Mouse (Mus musculus) liver, embryonic 11.5 days (tissue): ENCODE measurements around the gene Abcg1. TPM values are rescaled to one million over a fixed set of nuclear protein-coding genes. Genes with fewer than 3 reads are reported as not detected.

Experiments
- ATAC-seq: fragments of 200-750 bp; cut with Nextera tagmentation; replicated peaks from 2 replicates; pipeline ENCODE4 v1.8.0; 2017; ENCODE audit warnings: moderate number of reproducible peaks, mild to moderate bottlenecking, moderate TSS enrichment, moderate library complexity; ENCODE audit not compliant: low FRiP score
- DNase-seq: peaks from one replicate; pipeline ENCODE4 v3.0.0-alpha.2; 2017; ENCODE audit warnings: low spot score
- H3K27ac ChIP-seq: fragments of 300-500 bp; sonication (generic); 2 replicates; pipeline ENCODE4 v1.5.1; 2014; ENCODE audit warnings: mild to moderate bottlenecking, low read depth, low read length, control low read depth
- H3K27me3 ChIP-seq: fragments of 300-500 bp; sonication (generic); replicated peaks from 2 replicates; pipeline ENCODE4 v1.6.1; 2014; ENCODE audit warnings: low read length, mixed read lengths; ENCODE audit not compliant: control insufficient read depth, insufficient read depth
- H3K36me3 ChIP-seq: fragments of 300-500 bp; sonication (generic); 2 replicates; pipeline ENCODE4 v1.6.1; 2014; ENCODE audit warnings: mild to moderate bottlenecking, low read length, moderate library complexity, mixed read lengths; ENCODE audit not compliant: control insufficient read depth, insufficient read depth
- H3K4me1 ChIP-seq: fragments of 300-500 bp; sonication (generic); replicated peaks from 2 replicates; pipeline ENCODE4 v1.6.1; 2014; ENCODE audit warnings: low read length, mixed read lengths; ENCODE audit not compliant: control insufficient read depth, insufficient read depth
- H3K4me2 ChIP-seq: fragments of 300-500 bp; sonication (generic); 2 replicates; pipeline ENCODE4 v1.6.1; 2014; ENCODE audit warnings: mild to moderate bottlenecking, control low read depth, moderate library complexity
- H3K4me3 ChIP-seq: fragments of 300-500 bp; sonication (generic); 2 replicates; pipeline ENCODE4 v1.5.1; 2014; ENCODE audit warnings: low read depth, low read length, control low read depth
- H3K9ac ChIP-seq: fragments of 300-500 bp; sonication (generic); 2 replicates; pipeline ENCODE4 v1.6.1; 2014; ENCODE audit warnings: low read depth, low read length, control low read depth
- H3K9me3 ChIP-seq: fragments of 300-500 bp; sonication (generic); 2 replicates; pipeline ENCODE4 v1.6.1; 2016; ENCODE audit warnings: low read length, inconsistent platforms, mixed read lengths; ENCODE audit not compliant: control insufficient read depth
- WGBS: fragments of 180-500 bp; shearing (Covaris S2); extraction: QIAGEN DNeasy Blood & Tissue Kit; methylation state at CpG from one replicate; pipeline ENCODE4 v1.1.7; 2014; 5-methylcytosine and 5-hydroxymethylcytosine counted together
- polyA plus RNA-seq: library from polyadenylated mRNA; unstranded; fragments of >200 nt; fragmentation: Nextera tagmentation; extraction: Ambion mirVana; gene quantifications from 2 replicates; pipeline ENCODE4 v1.2.1, GENCODE M21; 2014

Gene Abcg1
- polyA plus RNA-seq, 1 experiment from 2014 or later: 6.5 TPM

GRCm38 (mm10) chr17:31153785-31154184 lies 96.3 kb downstream of the Abcg1 start:
- DNase-seq (no peak), ATAC-seq (no peak)
- no peak overlapping the region for H3K9ac ChIP-seq
- no peak overlapping the region for H3K4me3 ChIP-seq
- no peaks in the 10 kb centered on the region for H3K27me3 ChIP-seq
- no peaks in the 10 kb centered on the region; the same call in none of the 2 replicates for H3K4me1 ChIP-seq
- H3K36me3 ChIP-seq: no peaks in the 10 kb centered on the region
- H3K27ac ChIP-seq: no peak overlapping the region
- no peaks in the 10 kb centered on the region for H3K9me3 ChIP-seq
- no peak overlapping the region for H3K4me2 ChIP-seq
- 44% methylated on average over 8 of the region's 8 CpGs for WGBS

GRCm38 (mm10) chr17:31157921-31158320 lies 100.4 kb downstream of the Abcg1 start:
- no peak overlapping the region for H3K9ac ChIP-seq
- no peak overlapping the region for H3K4me2 ChIP-seq
- whole genome bisulfite sequencing: 77% methylated on average over 6 of the region's 6 CpGs
- H3K9me3 ChIP-seq: no peaks in the 10 kb centered on the region
- no peaks in the 10 kb centered on the region for H3K27me3 ChIP-seq
- no peak overlapping the region for H3K4me3 ChIP-seq
- ATAC-seq (no peak), DNase-seq (no peak)
- no peaks in the 10 kb centered on the region for H3K36me3 ChIP-seq
- no peak overlapping the region for H3K27ac ChIP-seq
- H3K4me1 ChIP-seq: no peaks in the 10 kb centered on the region; the same call in none of the 2 replicates

GRCm38 (mm10) chr17:31160291-31160690 lies 102.8 kb downstream of the Abcg1 start:
- H3K4me3 ChIP-seq: no peak overlapping the region
- H3K4me2 ChIP-seq: no peak overlapping the region
- no peak overlapping the region for H3K27ac ChIP-seq
- no peaks in the 10 kb centered on the region for H3K27me3 ChIP-seq
- H3K36me3 ChIP-seq: no peaks in the 10 kb centered on the region
- no peak for DNase-seq
- H3K9ac ChIP-seq: no peak overlapping the region
- no peaks in the 10 kb centered on the region for H3K4me1 ChIP-seq
- no peak for ATAC-seq
- H3K9me3 ChIP-seq: no peaks in the 10 kb centered on the region
- 79% methylated on average over 4 of the region's 4 CpGs for WGBS

- H3K27ac ChIP-seq: no peak overlapping the region
- no peaks in the 10 kb centered on the region for H3K27me3 ChIP-seq
- H3K9me3 ChIP-seq: no peaks in the 10 kb centered on the region
- no peak for DNase-seq
- H3K9ac ChIP-seq: no peak overlapping the region
- 81% methylated on average over 12 of the region's 12 CpGs for WGBS
- H3K4me2 ChIP-seq: no peak overlapping the region
- ATAC-seq: no peak
- H3K4me1 ChIP-seq: no peaks in the 10 kb centered on the region
- no peaks in the 10 kb centered on the region for H3K36me3 ChIP-seq
- H3K4me3 ChIP-seq: no peak overlapping the region
Measured at GRCm38 (mm10) chr17:31162607-31163006, 105.1 kb downstream of the Abcg1 start.

- no peak for DNase-seq
- ATAC-seq: no peak
- 73% methylated on average over 2 of the region's 2 CpGs for WGBS
Measured at GRCm38 (mm10) chr17:31163821-31164220, 106.3 kb downstream of the Abcg1 start.

GRCm38 (mm10) chr17:31165127-31165526 lies 107.7 kb downstream of the Abcg1 start, which contains the start of gene Tff1:
Gene Tff1 (minus strand): TSS chr17:31165277.
- H3K4me1 ChIP-seq: no peaks in the 10 kb centered on the region
- ATAC-seq (no peak), DNase-seq (no peak)
- no peak within 1 kb of the TSS for H3K4me3 ChIP-seq
- H3K4me2 ChIP-seq: no peak within 1 kb of the TSS
- no peaks in the 10 kb centered on the region for H3K27me3 ChIP-seq
- H3K9me3 ChIP-seq: no peaks in the 10 kb centered on the region
- H3K9ac ChIP-seq: no peak within 1 kb of the TSS
- H3K27ac ChIP-seq: no peak within 1 kb of the TSS
- H3K36me3 ChIP-seq: no peaks in the 10 kb centered on the region
- 76% methylated on average over 6 of the region's 6 CpGs for WGBS

More at GRCm38 (mm10) chr17:31163821-31164220, 106.3 kb downstream of the Abcg1 start:
- H3K4me2 ChIP-seq: no peak overlapping the region
- no peak overlapping the region for H3K4me3 ChIP-seq
- H3K9ac ChIP-seq: no peak overlapping the region
- no peaks in the 10 kb centered on the region for H3K36me3 ChIP-seq
- H3K4me1 ChIP-seq: no peaks in the 10 kb centered on the region
- no peaks in the 10 kb centered on the region for H3K9me3 ChIP-seq
- H3K27ac ChIP-seq: no peak overlapping the region
- no peaks in the 10 kb centered on the region for H3K27me3 ChIP-seq

Other genes with a start within 250 kb of the Abcg1 start
- gene Glp1r, start 155.9 kb upstream of the Abcg1 start, polyA plus RNA-seq: 0.08 and 0.13 TPM in 2 replicates
- not detected in 2 replicates for gene Umodl1, start 103.0 kb upstream of the Abcg1 start, polyA plus RNA-seq
- gene Tff3, start 72.0 kb downstream of the Abcg1 start, polyA plus RNA-seq: 2.1 and 2.5 TPM in 2 replicates
- gene Tff2, start 86.6 kb downstream of the Abcg1 start, polyA plus RNA-seq: not detected in 2 replicates
- gene Tff1, start 107.6 kb downstream of the Abcg1 start, polyA plus RNA-seq: not detected in 2 replicates
- gene Tmprss3, start 141.3 kb downstream of the Abcg1 start, polyA plus RNA-seq: 0.12 and 0.45 TPM in 2 replicates
- gene Ubash3a, start 150.2 kb downstream of the Abcg1 start, polyA plus RNA-seq: 37.9 and 42.5 TPM in 2 replicates
- 0.40 and 0.88 TPM in 2 replicates for gene Rsph1, start 219.7 kb downstream of the Abcg1 start, polyA plus RNA-seq
- gene Slc37a1, start 229.1 kb downstream of the Abcg1 start, polyA plus RNA-seq: 6.6 and 7.7 TPM in 2 replicates